Mouse (Mus musculus) hindbrain, embryonic 11.5 days (tissue): ENCODE results near the gene Fbxw2. TPM values are rescaled to one million over a fixed set of nuclear protein-coding genes. Genes with fewer than 3 reads are reported as not detected.

ENCODE experiments used
- ATAC-seq: fragments of 200-750 bp; cut with Nextera tagmentation; 2 replicates; pipeline ENCODE4 v1.8.0; 2017; ENCODE audit warnings: mild to moderate bottlenecking, moderate TSS enrichment, moderate library complexity; ENCODE audit not compliant: low FRiP score
- DNase-seq: peaks from one replicate; pipeline ENCODE4 v3.0.0-alpha.2; 2015; ENCODE audit warnings: low spot score
- H3K27ac ChIP-seq: fragments of 300-500 bp; sonication (generic); 2 replicates; pipeline ENCODE4 v1.5.1; 2014; ENCODE audit warnings: mild to moderate bottlenecking, low read depth, low read length
- H3K27me3 ChIP-seq: fragments of 300-500 bp; sonication (generic); 2 replicates; pipeline ENCODE4 v1.6.1; 2014; ENCODE audit warnings: mild to moderate bottlenecking, low read length, moderate library complexity, mixed read lengths; ENCODE audit not compliant: control insufficient read depth, insufficient read depth
- H3K36me3 ChIP-seq: fragments of 300-500 bp; sonication (generic); 2 replicates; pipeline ENCODE4 v1.6.1; 2014; ENCODE audit warnings: mild to moderate bottlenecking, low read length, moderate library complexity, mixed read lengths; ENCODE audit not compliant: control insufficient read depth, insufficient read depth
- H3K4me1 ChIP-seq: fragments of 300-500 bp; sonication (generic); replicated peaks from 2 replicates; pipeline ENCODE4 v1.6.1; 2014; ENCODE audit warnings: low read length, mixed read lengths; ENCODE audit not compliant: control insufficient read depth, insufficient read depth
- H3K4me2 ChIP-seq: fragments of 300-500 bp; sonication (generic); replicated peaks from 2 replicates; pipeline ENCODE4 v1.6.1; 2014; ENCODE audit warnings: mild to moderate bottlenecking, low read depth, low read length
- H3K4me3 ChIP-seq: fragments of 300-500 bp; sonication (generic); 2 replicates; pipeline ENCODE4 v1.5.1; 2014; ENCODE audit warnings: low read depth, low read length
- H3K9ac ChIP-seq: fragments of 300-500 bp; sonication (generic); 2 replicates; pipeline ENCODE4 v1.6.1; 2014; ENCODE audit warnings: low read depth, low read length
- H3K9me3 ChIP-seq: fragments of 300-500 bp; sonication (generic); 2 replicates; pipeline ENCODE4 v1.6.1; 2016; ENCODE audit warnings: low read length; ENCODE audit not compliant: control insufficient read depth
- WGBS: fragments of 180-500 bp; shearing (Covaris S2); extraction: QIAGEN DNeasy Blood & Tissue Kit; methylation state at CpG from one replicate; pipeline ENCODE4 v1.1.7; 2014; 5-methylcytosine and 5-hydroxymethylcytosine counted together
- polyA plus RNA-seq: library from polyadenylated mRNA; unstranded; fragments of >200 nt; fragmentation: Nextera tagmentation; extraction: Ambion mirVana; gene quantifications from 2 replicates; pipeline ENCODE4 v1.2.1, GENCODE M21; 2014

Fbxw2 gene
- polyA plus RNA-seq, 1 experiment from 2014 or later: 63.5 TPM

DNA sequence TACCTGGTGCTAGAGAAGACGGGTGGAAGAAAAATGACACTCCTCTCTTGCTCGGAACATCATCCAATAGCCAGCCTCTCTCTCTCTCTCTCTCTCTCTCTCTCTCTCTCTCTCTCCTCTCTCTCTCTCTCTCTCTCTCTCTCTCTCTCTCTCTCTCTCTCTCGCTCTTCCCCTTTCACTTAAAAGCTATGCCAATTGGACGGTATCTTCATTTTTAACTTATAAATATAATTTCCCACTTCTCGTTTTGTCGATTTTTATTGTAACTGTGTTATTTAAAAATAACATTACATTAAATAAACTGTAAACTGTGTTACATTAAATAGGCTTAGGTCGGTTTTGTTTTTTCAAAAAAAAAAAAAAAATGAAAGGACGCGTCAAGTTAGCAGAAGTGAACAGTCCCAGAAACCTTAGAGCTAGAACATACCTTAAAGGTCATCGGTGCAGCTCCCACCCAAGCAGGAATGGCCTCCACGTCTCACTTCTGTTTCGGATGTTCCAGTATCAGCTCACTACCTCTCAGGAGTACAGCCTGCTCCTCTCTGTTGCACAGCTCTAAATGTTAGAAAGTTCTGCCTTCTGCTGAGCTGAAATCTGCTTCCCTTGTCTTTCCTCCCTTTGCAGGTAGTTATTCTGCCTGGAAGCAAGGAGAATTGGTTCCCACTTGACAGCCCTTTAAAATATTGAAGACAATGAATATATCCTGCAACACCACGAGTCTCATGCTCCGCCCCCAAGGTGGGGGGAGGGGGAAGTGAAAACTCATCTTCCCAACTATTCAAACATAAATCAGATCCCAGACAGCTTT, 71.4 kb downstream of the Fbxw2 start, which contains the start of gene Gapvd1:
TSS of gene Gapvd1 (minus strand) at position 682 of the 808 bp plus-strand sequence.
- Histone ChIP-seq H3K9ac (peak within 1 kb of the TSS; percentile 90), H3K9me3 (no peaks in the 10 kb centered on the region), H3K4me1 (no peaks in the 10 kb centered on the region), H3K36me3 (no peaks in the 10 kb centered on the region), H3K27ac (peak within 1 kb of the TSS; percentile 96), H3K4me2 (peak within 1 kb of the TSS; percentile 63), H3K4me3 (peak within 1 kb of the TSS; percentile 91), H3K27me3 (no peaks in the 10 kb centered on the region)
- DNase-seq (peak; percentile 66), ATAC-seq (no peak; the same call in 1 of the 2 replicates)
- 4% methylated on average over 14 of the region's 14 CpGs for WGBS

Other genes starting within 250 kb of the Fbxw2 start
- 94.0 and 108 TPM in 2 replicates for gene Gapvd1, start 71.1 kb downstream of the Fbxw2 start, polyA plus RNA-seq
- 838 and 881 TPM in 2 replicates for gene Hspa5, start 54.3 kb downstream of the Fbxw2 start, polyA plus RNA-seq
- 33.2 and 36.0 TPM in 2 replicates for gene Rabepk, start 26.4 kb downstream of the Fbxw2 start, polyA plus RNA-seq
- gene Gm34653, start 6.7 kb upstream of the Fbxw2 start, polyA plus RNA-seq: 0.11 TPM in 1 of 2 replicates, not detected in the other
- gene Cutal, start 48.1 kb upstream of the Fbxw2 start, polyA plus RNA-seq: not detected in 2 replicates
- gene Psmd5, start 48.7 kb upstream of the Fbxw2 start, polyA plus RNA-seq: 118 TPM in 2 replicates
- gene Phf19, start 87.7 kb upstream of the Fbxw2 start, polyA plus RNA-seq: 1.7 and 2.3 TPM in 2 replicates
- gene Traf1, start 135.5 kb upstream of the Fbxw2 start, polyA plus RNA-seq: 0.28 and 0.40 TPM in 2 replicates
- gene Hc, start 235.1 kb upstream of the Fbxw2 start, polyA plus RNA-seq: 0.18 and 0.60 TPM in 2 replicates